Mouse (Mus musculus): ENCODE data around the gene Slc22a14. TPM values are rescaled to one million over a fixed set of nuclear protein-coding genes. Genes with fewer than 3 reads are reported as not detected.
"Not testable (repeated sequence)": the region's sequence is repeated elsewhere in the genome, so short reads cannot be mapped to it uniquely, and the experiment has no call there.

Gene Slc22a14
- total RNA-seq, 1 experiment: 0.45 TPM

GRCm38 (mm10) chr9:119378231-119378630, 12.9 kb upstream of the Slc22a14 start:
- TF ChIP-seq HCFC1 (IDR thresholded peaks at IDR 0.05; ENCODE audit: borderline replicate concordance, insufficient read depth, low read length) (no peak), ZC3H11A (IDR thresholded peaks at IDR 0.05; ENCODE audit: borderline replicate concordance, low read depth, low read length) (no peak), CHD2 (IDR thresholded peaks at IDR 0.05; ENCODE audit: low read depth, low read length) (no peak), MAFK (IDR thresholded peaks at IDR 0.05; ENCODE audit: insufficient read depth, low read depth, low read length) (no peak), ZNF384 (IDR thresholded peaks at IDR 0.05; ENCODE audit: low read depth, low read length) (no peak)
- peaks cover 0 to 13% of the 10 kb centered on the region in 2 experiments; a peak in 2 of 4 replicates for H3K4me1 ChIP-seq (ENCODE audit: control insufficient read depth in 2 of 2, insufficient read depth in 2 of 2, low read length in 2 of 2, poor library complexity in 1 of 2)
- in situ Hi-C loops (cut with MboI; ENCODE audit: low sequenced_read_pairs in 2 of 2, unreplicated experiment in 2 of 2): no loop called here
- no peaks in the 10 kb centered on the region for H3K9me3 ChIP-seq (ENCODE audit: control insufficient read depth, insufficient read depth, low read depth, low read length)
- DNase-seq (ENCODE audit: low read depth, low spot score): no peak
- peaks cover 17% of the 10 kb centered on the region for H3K36me3 ChIP-seq (ENCODE audit: control insufficient read depth, insufficient read depth, low read length, poor library complexity, severe bottlenecking)
- H3K9ac ChIP-seq (ENCODE audit: insufficient read depth, low read depth, low read length, poor library complexity, severe bottlenecking): no peak overlapping the region
- H3K27ac ChIP-seq (ENCODE audit: insufficient read depth, low read depth, low read length, poor library complexity, severe bottlenecking): no peak overlapping the region
- no peak overlapping the region for H3K4me3 ChIP-seq (ENCODE audit: insufficient read depth in 1 of 2, low read depth in 1 of 2, low read length in 2 of 2, poor library complexity in 1 of 2, severe bottlenecking in 1 of 2)

GRCm38 (mm10) chr9:119375556-119375955, 10.2 kb upstream of the Slc22a14 start:
- in situ Hi-C loops (cut with MboI; ENCODE audit: low sequenced_read_pairs in 2 of 2, unreplicated experiment in 2 of 2): no loop called here
- H3K4me1 ChIP-seq (ENCODE audit: control insufficient read depth in 2 of 2, insufficient read depth in 2 of 2, low read length in 2 of 2, poor library complexity in 1 of 2): peaks cover 0 to 13% of the 10 kb centered on the region in 2 experiments; a peak in 2 of 4 replicates
- TF ChIP-seq ZC3H11A (IDR thresholded peaks at IDR 0.05; ENCODE audit: borderline replicate concordance, low read depth, low read length) (no peak), CHD2 (IDR thresholded peaks at IDR 0.05; ENCODE audit: low read depth, low read length) (no peak), MAFK (IDR thresholded peaks at IDR 0.05; ENCODE audit: insufficient read depth, low read depth, low read length) (no peak), ZNF384 (IDR thresholded peaks at IDR 0.05; ENCODE audit: low read depth, low read length) (no peak), HCFC1 (IDR thresholded peaks at IDR 0.05; ENCODE audit: borderline replicate concordance, insufficient read depth, low read length) (no peak)
- H3K9me3 ChIP-seq (ENCODE audit: control insufficient read depth, insufficient read depth, low read depth, low read length): no peaks in the 10 kb centered on the region
- H3K27ac ChIP-seq (ENCODE audit: insufficient read depth, low read depth, low read length, poor library complexity, severe bottlenecking): no peak overlapping the region
- DNase-seq (ENCODE audit: low read depth, low spot score): no peak
- no peak overlapping the region for H3K4me3 ChIP-seq (ENCODE audit: insufficient read depth in 1 of 2, low read depth in 1 of 2, low read length in 2 of 2, poor library complexity in 1 of 2, severe bottlenecking in 1 of 2)
- peaks cover 11% of the 10 kb centered on the region for H3K36me3 ChIP-seq (ENCODE audit: control insufficient read depth, insufficient read depth, low read length, poor library complexity, severe bottlenecking)
- H3K9ac ChIP-seq (ENCODE audit: insufficient read depth, low read depth, low read length, poor library complexity, severe bottlenecking): no peak overlapping the region

- H3K9ac ChIP-seq (ENCODE audit: insufficient read depth, low read depth, low read length, poor library complexity, severe bottlenecking): no peak overlapping the region
- no peak overlapping the region; the same call in 1 of the 2 replicates for H3K27ac ChIP-seq (ENCODE audit: insufficient read depth, low read depth, low read length, poor library complexity, severe bottlenecking)
- H3K36me3 ChIP-seq (ENCODE audit: control insufficient read depth, insufficient read depth, low read length, poor library complexity, severe bottlenecking): peaks cover 7% of the 10 kb centered on the region
- TF ChIP-seq CHD2 (IDR thresholded peaks at IDR 0.05; ENCODE audit: low read depth, low read length): no peak
- TF ChIP-seq ZC3H11A (IDR thresholded peaks at IDR 0.05; ENCODE audit: borderline replicate concordance, low read depth, low read length): no peak
- TF ChIP-seq ZNF384 (IDR thresholded peaks at IDR 0.05; ENCODE audit: low read depth, low read length): no peak
- no peak for TF ChIP-seq HCFC1 (IDR thresholded peaks at IDR 0.05; ENCODE audit: borderline replicate concordance, insufficient read depth, low read length)
- TF ChIP-seq MAFK (IDR thresholded peaks at IDR 0.05; ENCODE audit: insufficient read depth, low read depth, low read length): no peak
- H3K9me3 ChIP-seq (ENCODE audit: control insufficient read depth, insufficient read depth, low read depth, low read length): no peaks in the 10 kb centered on the region
- in situ Hi-C loops (cut with MboI; ENCODE audit: low sequenced_read_pairs in 2 of 2, unreplicated experiment in 2 of 2): no loop called here
- H3K4me3 ChIP-seq (ENCODE audit: insufficient read depth in 1 of 2, low read depth in 1 of 2, low read length in 2 of 2, poor library complexity in 1 of 2, severe bottlenecking in 1 of 2): no peak overlapping the region
- H3K4me1 ChIP-seq (ENCODE audit: control insufficient read depth in 2 of 2, insufficient read depth in 2 of 2, low read length in 2 of 2, poor library complexity in 1 of 2): peaks cover 0 to 13% of the 10 kb centered on the region in 2 experiments; a peak in 2 of 4 replicates
- no peak for DNase-seq (ENCODE audit: low read depth, low spot score)
Observed at GRCm38 (mm10) chr9:119375008-119375407, 9.7 kb upstream of the Slc22a14 start.

- H3K9ac ChIP-seq (ENCODE audit: insufficient read depth, low read depth, low read length, poor library complexity, severe bottlenecking): no peak overlapping the region
- H3K27ac ChIP-seq (ENCODE audit: insufficient read depth, low read depth, low read length, poor library complexity, severe bottlenecking): no peak overlapping the region
- TF ChIP-seq ZNF384 (IDR thresholded peaks at IDR 0.05; ENCODE audit: low read depth, low read length) (no peak), MAFK (IDR thresholded peaks at IDR 0.05; ENCODE audit: insufficient read depth, low read depth, low read length) (no peak), CHD2 (IDR thresholded peaks at IDR 0.05; ENCODE audit: low read depth, low read length) (no peak), HCFC1 (IDR thresholded peaks at IDR 0.05; ENCODE audit: borderline replicate concordance, insufficient read depth, low read length) (no peak), ZC3H11A (IDR thresholded peaks at IDR 0.05; ENCODE audit: borderline replicate concordance, low read depth, low read length) (no peak)
- no peaks in the 10 kb centered on the region for H3K9me3 ChIP-seq (ENCODE audit: control insufficient read depth, insufficient read depth, low read depth, low read length)
- peaks cover 18% of the 10 kb centered on the region for H3K36me3 ChIP-seq (ENCODE audit: control insufficient read depth, insufficient read depth, low read length, poor library complexity, severe bottlenecking)
- H3K4me3 ChIP-seq (ENCODE audit: insufficient read depth in 1 of 2, low read depth in 1 of 2, low read length in 2 of 2, poor library complexity in 1 of 2, severe bottlenecking in 1 of 2): no peak overlapping the region
- H3K4me1 ChIP-seq (ENCODE audit: control insufficient read depth in 2 of 2, insufficient read depth in 2 of 2, low read length in 2 of 2, poor library complexity in 1 of 2): peaks cover 0 to 13% of the 10 kb centered on the region in 2 experiments; a peak in 2 of 4 replicates
- no peak for DNase-seq (ENCODE audit: low read depth, low spot score)
- in situ Hi-C loops (cut with MboI; ENCODE audit: low sequenced_read_pairs in 2 of 2, unreplicated experiment in 2 of 2): no loop called here
Observed at GRCm38 (mm10) chr9:119371251-119371650, 5.9 kb upstream of the Slc22a14 start.

- H3K9ac ChIP-seq (ENCODE audit: insufficient read depth, low read depth, low read length, poor library complexity, severe bottlenecking); H3K9me3 ChIP-seq (ENCODE audit: control insufficient read depth, insufficient read depth, low read depth, low read length); in situ Hi-C loops (cut with MboI; ENCODE audit: low sequenced_read_pairs in 2 of 2, unreplicated experiment in 2 of 2); DNase-seq (ENCODE audit: low read depth, low spot score); H3K27ac ChIP-seq (ENCODE audit: insufficient read depth, low read depth, low read length, poor library complexity, severe bottlenecking); H3K4me3 ChIP-seq (ENCODE audit: insufficient read depth in 1 of 2, low read depth in 1 of 2, low read length in 2 of 2, poor library complexity in 1 of 2, severe bottlenecking in 1 of 2): not testable (repeated sequence)
- H3K4me1 ChIP-seq (ENCODE audit: control insufficient read depth in 2 of 2, insufficient read depth in 2 of 2, low read length in 2 of 2, poor library complexity in 1 of 2): peaks cover 0 to 12% of the 10 kb centered on the region in 2 experiments; a peak in 2 of 4 replicates
- peaks cover 18% of the 10 kb centered on the region for H3K36me3 ChIP-seq (ENCODE audit: control insufficient read depth, insufficient read depth, low read length, poor library complexity, severe bottlenecking)
Observed at GRCm38 (mm10) chr9:119370770-119371169, 5.4 kb upstream of the Slc22a14 start.
